Mouse (Mus musculus): ENCODE data around the gene Gnb2. TPM values are rescaled to one million over a fixed set of nuclear protein-coding genes. Genes with fewer than 3 reads are reported as not detected.
A peak's percentile ranks its signal among the peaks of the same experiment; 100 is the strongest.

Gene Gnb2
- polyA plus RNA-seq (2012; rRNA removed) = 1,063 and 1,258 TPM in 2 replicates

DNA sequence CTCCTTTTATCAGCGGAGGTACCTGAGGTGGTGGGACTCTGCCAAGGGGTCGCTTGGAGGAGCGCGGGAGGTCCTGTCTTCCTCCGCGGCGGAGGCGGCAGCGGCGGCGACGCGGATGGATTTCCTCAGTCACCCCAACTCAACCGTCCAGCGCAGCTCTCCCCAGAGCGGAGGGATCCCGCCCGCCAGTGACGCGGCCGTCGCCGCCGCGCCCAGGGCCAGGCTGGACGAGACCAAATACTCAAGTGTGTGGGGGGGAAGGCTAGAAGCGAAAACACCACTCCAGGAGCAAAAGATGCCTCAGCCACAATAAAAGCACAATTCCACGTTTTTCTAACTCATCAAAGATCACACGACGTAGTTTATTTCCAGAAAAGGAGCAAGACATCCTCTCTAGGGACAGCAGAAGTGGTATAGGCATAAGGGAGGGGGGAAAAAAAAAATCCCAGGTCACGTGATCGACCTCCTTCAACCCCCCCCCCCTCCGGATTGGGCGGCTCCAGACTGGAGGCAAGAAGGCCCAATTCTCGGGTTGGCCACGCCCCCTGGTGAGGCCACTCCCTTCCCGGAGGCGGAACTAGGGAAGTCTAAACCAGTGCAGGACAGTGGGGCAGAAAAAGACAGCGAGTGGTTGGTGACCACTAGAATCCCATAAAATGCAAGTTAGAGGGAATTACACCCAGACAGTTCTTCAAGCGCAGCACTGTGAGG is at the start of gene Gnb2, which contains the start of gene Epo:
Gene Gnb2, minus strand, starts transcription at position 394 of the 711 bp plus-strand sequence.
Gene Epo, minus strand, starts transcription at position 126 of the 711 bp plus-strand sequence.
- H3K4me1 ChIP-seq (ENCODE audit: control insufficient read depth, insufficient read depth, low read length) = peaks cover 7% of the 10 kb centered on the region; the same call in 1 of the 2 replicates
- TF ChIP-seq POLR2A (IDR thresholded peaks at IDR 0.05; ENCODE audit: borderline replicate concordance, extremely low read depth, low read depth, low read length) = peak; percentile 97
- no peak for TF ChIP-seq CTCF (IDR thresholded peaks at IDR 0.05; ENCODE audit: insufficient read depth, low read length)
- peak; percentile 96 for DNase-seq
- H3K4me3 ChIP-seq (replicated peaks; ENCODE audit: extremely low read depth, low read depth, low read length) = peak within 1 kb of the TSS; percentile 96
- under 1% methylated on average over 40 of the region's 40 CpGs for WGBS

DNA sequence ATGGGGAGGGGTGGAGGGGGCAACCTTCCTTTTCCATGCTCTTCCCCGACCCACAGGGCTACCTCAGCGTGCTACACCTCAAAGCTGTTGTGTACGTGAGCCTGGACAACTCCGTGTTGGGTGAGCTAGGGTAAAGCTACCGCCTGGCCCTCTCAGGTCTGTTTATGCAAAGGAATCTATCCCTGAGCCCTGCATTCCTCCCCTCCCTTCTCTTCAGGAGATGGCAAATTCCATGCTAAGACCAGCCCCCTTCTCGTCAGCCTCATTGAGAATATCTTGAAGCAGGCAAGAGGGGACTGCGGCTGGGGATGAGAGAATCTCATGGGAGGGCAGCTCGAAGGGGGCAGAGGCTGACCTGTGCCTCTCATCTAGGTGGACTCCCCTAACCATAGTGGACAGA is 49.4 kb upstream of the Gnb2 start:
- no peak for DNase-seq
- TF ChIP-seq CTCF (IDR thresholded peaks at IDR 0.05; ENCODE audit: insufficient read depth, low read length) = no peak
- TF ChIP-seq POLR2A (IDR thresholded peaks at IDR 0.05; ENCODE audit: borderline replicate concordance, extremely low read depth, low read depth, low read length) = no peak
- Histone ChIP-seq H3K4me1 (ENCODE audit: control insufficient read depth, insufficient read depth, low read length) (no peaks in the 10 kb centered on the region), H3K4me3 (replicated peaks; ENCODE audit: extremely low read depth, low read depth, low read length) (no peak overlapping the region)
- 43% methylated on average over 8 of the region's 8 CpGs for WGBS

GRCm38 (mm10) chr5:137580246-137580645 is 46.9 kb upstream of the Gnb2 start:
- TF ChIP-seq POLR2A (IDR thresholded peaks at IDR 0.05; ENCODE audit: borderline replicate concordance, extremely low read depth, low read depth, low read length) (no peak), CTCF (IDR thresholded peaks at IDR 0.05; ENCODE audit: insufficient read depth, low read length) (no peak)
- no peak overlapping the region for H3K4me3 ChIP-seq (replicated peaks; ENCODE audit: extremely low read depth, low read depth, low read length)
- WGBS = 68% methylated on average over 6 of the region's 6 CpGs

GRCm38 (mm10) chr5:137574470-137574901 is 41.2 kb upstream of the Gnb2 start:
- Histone ChIP-seq H3K4me1 (ENCODE audit: control insufficient read depth, insufficient read depth, low read length) (peaks cover 2% of the 10 kb centered on the region; the same call in 1 of the 2 replicates), H3K4me3 (replicated peaks; ENCODE audit: extremely low read depth, low read depth, low read length) (no peak overlapping the region)
- TF ChIP-seq CTCF (IDR thresholded peaks at IDR 0.05; ENCODE audit: insufficient read depth, low read length) = 0 out of 2 replicates have a peak, but pooled peaks have one; percentile 20
- TF ChIP-seq POLR2A (IDR thresholded peaks at IDR 0.05; ENCODE audit: borderline replicate concordance, extremely low read depth, low read depth, low read length) = no peak
- peak; percentile 25 for DNase-seq
- WGBS = 22% methylated on average over 27 of the region's 27 CpGs

More at GRCm38 (mm10) chr5:137580246-137580645, 46.9 kb upstream of the Gnb2 start:
- no peaks in the 10 kb centered on the region for H3K4me1 ChIP-seq (ENCODE audit: control insufficient read depth, insufficient read depth, low read length)
- no peak for DNase-seq

GRCm38 (mm10) chr5:137570691-137571586 is 37.6 kb upstream of the Gnb2 start:
- no peak for DNase-seq
- Histone ChIP-seq H3K4me1 (ENCODE audit: control insufficient read depth, insufficient read depth, low read length) (peaks cover 2% of the 10 kb centered on the region; the same call in 1 of the 2 replicates), H3K4me3 (replicated peaks; ENCODE audit: extremely low read depth, low read depth, low read length) (no peak overlapping the region)
- TF ChIP-seq CTCF (IDR thresholded peaks at IDR 0.05; ENCODE audit: insufficient read depth, low read length) (no peak), POLR2A (IDR thresholded peaks at IDR 0.05; ENCODE audit: borderline replicate concordance, extremely low read depth, low read depth, low read length) (no peak)
- WGBS = 61% methylated on average over 17 of the region's 17 CpGs

DNA sequence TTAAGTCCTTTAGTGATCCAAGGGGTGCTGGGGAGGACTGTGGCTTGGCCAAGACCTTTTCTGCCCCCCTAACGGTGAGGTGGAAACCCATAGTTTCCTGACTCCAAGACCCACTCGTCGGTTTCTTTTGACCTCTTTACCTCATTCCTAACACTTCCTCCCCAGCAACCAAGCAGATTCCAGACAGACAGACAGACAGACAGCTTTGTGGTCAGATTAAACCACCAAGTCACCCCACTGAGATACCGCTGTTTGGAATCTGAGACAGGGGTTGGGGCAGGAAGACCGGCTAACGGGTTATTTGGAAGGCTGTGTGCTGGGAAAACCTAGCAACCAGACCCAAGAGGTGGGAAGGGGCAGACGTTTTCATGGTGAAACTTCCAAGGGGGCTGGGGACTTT is 36.9 kb upstream of the Gnb2 start:
- WGBS = 34% methylated on average over 7 of the region's 7 CpGs
- DNase-seq = no peak
- Histone ChIP-seq H3K4me3 (replicated peaks; ENCODE audit: extremely low read depth, low read depth, low read length) (no peak overlapping the region), H3K4me1 (ENCODE audit: control insufficient read depth, insufficient read depth, low read length) (peaks cover 2% of the 10 kb centered on the region; the same call in 1 of the 2 replicates)
- TF ChIP-seq CTCF (IDR thresholded peaks at IDR 0.05; ENCODE audit: insufficient read depth, low read length) (no peak), POLR2A (IDR thresholded peaks at IDR 0.05; ENCODE audit: borderline replicate concordance, extremely low read depth, low read depth, low read length) (no peak)

- TF ChIP-seq CTCF (IDR thresholded peaks at IDR 0.05; ENCODE audit: insufficient read depth, low read length) (no peak), POLR2A (IDR thresholded peaks at IDR 0.05; ENCODE audit: borderline replicate concordance, extremely low read depth, low read depth, low read length) (no peak)
- H3K4me3 ChIP-seq (replicated peaks; ENCODE audit: extremely low read depth, low read depth, low read length) = no peak within 1 kb of the TSS
- WGBS = 20% methylated on average over 9 of the region's 9 CpGs
- DNase-seq = peak; percentile 54
- peaks cover 2% of the 10 kb centered on the region; the same call in 1 of the 2 replicates for H3K4me1 ChIP-seq (ENCODE audit: control insufficient read depth, insufficient read depth, low read length)
These were observed 36.4 kb upstream of the Gnb2 start, which contains the start of gene Tfr2 for GRCm38 (mm10) chr5:137569665-137570064. Gene Tfr2, plus strand, starts transcription at chr5:137569840.

GRCm38 (mm10) chr5:137569031-137569430 is 35.7 kb upstream of the Gnb2 start:
- H3K4me3 ChIP-seq (replicated peaks; ENCODE audit: extremely low read depth, low read depth, low read length) = no peak overlapping the region
- TF ChIP-seq CTCF (IDR thresholded peaks at IDR 0.05; ENCODE audit: insufficient read depth, low read length) (no peak), POLR2A (IDR thresholded peaks at IDR 0.05; ENCODE audit: borderline replicate concordance, extremely low read depth, low read depth, low read length) (no peak)
- WGBS = 51% methylated on average over 12 of the region's 12 CpGs
- no peak for DNase-seq
- H3K4me1 ChIP-seq (ENCODE audit: control insufficient read depth, insufficient read depth, low read length) = no peaks in the 10 kb centered on the region

DNA sequence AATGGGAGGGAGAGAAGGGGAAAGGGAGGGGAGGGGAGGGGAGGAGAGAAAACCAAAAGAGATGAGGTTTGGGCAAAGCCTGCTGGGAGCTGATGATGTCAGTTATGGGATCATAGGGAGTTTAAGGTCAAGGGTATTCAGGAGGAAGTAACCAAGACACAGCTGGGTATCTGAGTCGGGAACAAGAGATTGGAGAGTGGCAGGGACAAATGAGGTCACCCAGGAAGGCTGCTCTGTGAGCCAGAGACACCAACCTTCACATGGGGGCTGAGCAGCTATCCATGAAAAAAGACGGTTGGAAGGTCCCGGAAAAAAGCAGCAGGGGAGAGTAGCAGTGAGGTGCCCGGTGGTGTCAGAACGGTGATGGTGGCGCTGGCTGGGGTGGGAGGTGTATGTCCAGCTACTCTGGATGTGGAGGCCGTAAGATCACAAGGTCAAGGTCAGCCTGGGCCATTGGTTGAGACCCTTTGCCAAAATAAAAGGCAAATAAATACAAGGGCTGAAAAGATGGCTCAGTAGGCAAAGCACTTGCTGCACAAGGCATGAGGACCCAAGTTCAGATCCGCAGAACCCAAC is 35.0 kb upstream of the Gnb2 start:
- H3K4me3 ChIP-seq (replicated peaks; ENCODE audit: extremely low read depth, low read depth, low read length) = no peak overlapping the region
- no peak for DNase-seq
- 75% methylated on average over 8 of the region's 8 CpGs for WGBS
- no peaks in the 10 kb centered on the region for H3K4me1 ChIP-seq (ENCODE audit: control insufficient read depth, insufficient read depth, low read length)
- TF ChIP-seq POLR2A (IDR thresholded peaks at IDR 0.05; ENCODE audit: borderline replicate concordance, extremely low read depth, low read depth, low read length) = no peak
- no peak for TF ChIP-seq CTCF (IDR thresholded peaks at IDR 0.05; ENCODE audit: insufficient read depth, low read length)

Data from lung, adult 2 months (tissue).